Mouse (Mus musculus) heart, postnatal 36 days (tissue): ENCODE data around the gene Ms4a7. TPM values are rescaled to one million over a fixed set of nuclear protein-coding genes. Genes with fewer than 3 reads are reported as not detected.

Source experiments
- DNase-seq, 2 experiments: peaks; one replicate each; pipeline ENCODE4 v3.0.0; 2021 to 2022
- intact Hi-C: fragments of 180-260 bp; cut with DNase I; formaldehyde crosslinking; loops from one replicate; pipeline ENCODE4 v1.15.1; 2025
- total RNA-seq, 2 experiments: library from RNA; stranded (reverse); gene quantifications; 2 replicates each; pipeline ENCODE4 v1.2.3; 2021

Ms4a7 gene
- total RNA-seq, 2 experiments from 2014 or later, result 1.1 to 1.8 TPM

DNA sequence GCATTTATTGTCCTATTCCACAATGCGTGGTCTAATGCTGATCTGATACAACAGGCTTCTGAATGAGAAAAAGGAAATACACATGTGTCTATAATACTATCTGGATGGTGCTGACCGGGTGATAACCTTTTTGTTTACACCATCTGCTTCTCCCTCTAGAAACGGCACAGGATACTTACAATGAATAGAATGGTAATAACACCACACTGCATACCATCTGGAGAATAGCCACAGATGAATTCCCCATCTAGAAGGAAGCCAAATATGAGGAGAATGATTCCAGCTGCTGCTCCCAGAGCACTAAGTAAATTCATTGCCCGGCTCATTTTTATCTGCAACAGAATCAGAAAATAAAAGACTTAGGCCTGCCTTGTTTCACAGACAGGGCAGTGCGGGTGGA, 59.5 kb downstream of the Ms4a7 start:
- intact Hi-C loops, result no loop called here
- DNase-seq, result no peak

Other genes with a start within 250 kb of the Ms4a7 start
- not detected for gene 1700017D01Rik, start 205.3 kb downstream of the Ms4a7 start, total RNA-seq
- not detected for gene 1700025F22Rik, start 170.8 kb downstream of the Ms4a7 start, total RNA-seq
- not detected for gene Ms4a13, start 139.4 kb downstream of the Ms4a7 start, total RNA-seq
- not detected for gene Ms4a12, start 103.7 kb downstream of the Ms4a7 start, total RNA-seq
- under 1 TPM; 0.47 to 0.76 TPM for gene Ms4a1, start 69.9 kb downstream of the Ms4a7 start, total RNA-seq
- gene Ms4a5, start 52.3 kb downstream of the Ms4a7 start, total RNA-seq, result not detected
- gene Ms4a14, start 21.7 kb downstream of the Ms4a7 start, total RNA-seq, result under 1 TPM in 1 of 2 experiments, not detected in 1; 0.05 TPM
- 10 to 100 TPM in 1 of 2 experiments, 1 to 10 TPM in 1; 5.2 to 14.5 TPM for gene Ms4a4a, start 39.4 kb upstream of the Ms4a7 start, total RNA-seq
- 1 to 10 TPM in 1 of 2 experiments, not detected in 1; 1.8 TPM for gene Ms4a4c, start 68.6 kb upstream of the Ms4a7 start, total RNA-seq
- under 1 TPM; 0.70 to 1.00 TPM for gene Ms4a4b, start 107.4 kb upstream of the Ms4a7 start, total RNA-seq
- 10 to 100 TPM in 1 of 2 experiments, 1 to 10 TPM in 1; 6.3 to 15.1 TPM for gene Ms4a6c, start 133.2 kb upstream of the Ms4a7 start, total RNA-seq
- gene Gm8369, start 149.8 kb upstream of the Ms4a7 start, total RNA-seq, result 1 to 10 TPM in 1 of 2 experiments, not detected in 1; 1.1 TPM
- gene Ms4a6b, start 180.4 kb upstream of the Ms4a7 start, total RNA-seq, result 1 to 10 TPM; 4.4 to 9.1 TPM
- gene Ms4a4d, start 200.7 kb upstream of the Ms4a7 start, total RNA-seq, result 1 to 10 TPM; 8.0 to 9.5 TPM